Mouse (Mus musculus): ENCODE measurements around the gene Ephb3. TPM values are rescaled to one million over a fixed set of nuclear protein-coding genes. Genes with fewer than 3 reads are reported as not detected.

Ephb3 gene
- total RNA-seq, 2 experiments from 2014 or later, result 8.4 to 11.7 TPM

GRCm38 (mm10) chr16:21202731-21203130 lies 1.8 kb upstream of the Ephb3 start:
- no peak for DNase-seq
- intact Hi-C loops (cut with DNase I), result no loop called here

GRCm38 (mm10) chr16:21205093-21205886 lies 735 bp downstream of the Ephb3 start:
- intact Hi-C loops (cut with DNase I), result loop anchor here (2.0 kb wide), 1 partner anchor 90 kb away; no protein-coding TSS in a partner anchor
- no peak for DNase-seq

GRCm38 (mm10) chr16:21208001-21208565 lies 3.5 kb downstream of the Ephb3 start:
- no peak for DNase-seq
- intact Hi-C loops (cut with DNase I), result no loop called here

- intact Hi-C loops (cut with DNase I), result no loop called here
- no peak for DNase-seq
These were observed 4.7 kb downstream of the Ephb3 start for GRCm38 (mm10) chr16:21209290-21209689.

GRCm38 (mm10) chr16:21210204-21210603 lies 5.6 kb downstream of the Ephb3 start:
- intact Hi-C loops (cut with DNase I), result no loop called here

GRCm38 (mm10) chr16:21210667-21211338 lies 6.2 kb downstream of the Ephb3 start:
- DNase-seq, result peak; percentile 84 to 89
- intact Hi-C loops (cut with DNase I), result no loop called here

More at GRCm38 (mm10) chr16:21210204-21210603, 5.6 kb downstream of the Ephb3 start:
- DNase-seq, result no peak

- peak in 1 of 2 experiments; percentile 40 for DNase-seq
- intact Hi-C loops (cut with DNase I), result no loop called here
These were observed 6.9 kb downstream of the Ephb3 start for GRCm38 (mm10) chr16:21211501-21211900.

- no peak for DNase-seq
- intact Hi-C loops (cut with DNase I), result no loop called here
These were observed 7.8 kb downstream of the Ephb3 start for GRCm38 (mm10) chr16:21212369-21212768.

GRCm38 (mm10) chr16:21213939-21214338 lies 9.4 kb downstream of the Ephb3 start:
- intact Hi-C loops (cut with DNase I), result no loop called here
- DNase-seq, result no peak

GRCm38 (mm10) chr16:21214803-21215202 lies 10.2 kb downstream of the Ephb3 start:
- intact Hi-C loops (cut with DNase I), result no loop called here
- no peak for DNase-seq

GRCm38 (mm10) chr16:21216047-21216446 lies 11.5 kb downstream of the Ephb3 start:
- peak in 1 of 2 experiments; percentile 46 for DNase-seq
- intact Hi-C loops (cut with DNase I), result no loop called here

GRCm38 (mm10) chr16:21217233-21217632 lies 12.7 kb downstream of the Ephb3 start:
- intact Hi-C loops (cut with DNase I), result no loop called here
- no peak for DNase-seq

GRCm38 (mm10) chr16:21219656-21220055 lies 15.1 kb downstream of the Ephb3 start:
- intact Hi-C loops (cut with DNase I), result no loop called here
- DNase-seq, result no peak

GRCm38 (mm10) chr16:21223038-21223437 lies 18.5 kb downstream of the Ephb3 start:
- DNase-seq, result no peak
- intact Hi-C loops (cut with DNase I), result no loop called here

GRCm38 (mm10) chr16:21224648-21225240 lies 20.2 kb downstream of the Ephb3 start:
- intact Hi-C loops (cut with DNase I), result no loop called here
- no peak for DNase-seq

GRCm38 (mm10) chr16:21226629-21227028 lies 22.1 kb downstream of the Ephb3 start:
- no peak for DNase-seq
- intact Hi-C loops (cut with DNase I), result no loop called here

GRCm38 (mm10) chr16:21235135-21235534 lies 30.6 kb downstream of the Ephb3 start:
- no peak for DNase-seq
- intact Hi-C loops (cut with DNase I), result no loop called here

- intact Hi-C loops (cut with DNase I), result no loop called here
- DNase-seq, result peak in 1 of 2 experiments; percentile 51
These were observed 34.2 kb downstream of the Ephb3 start for GRCm38 (mm10) chr16:21238722-21239121.

- no peak for DNase-seq
- intact Hi-C loops (cut with DNase I), result no loop called here
These were observed 36.0 kb downstream of the Ephb3 start for GRCm38 (mm10) chr16:21240547-21240946.

GRCm38 (mm10) chr16:21241030-21241429 lies 36.5 kb downstream of the Ephb3 start:
- no peak for DNase-seq
- intact Hi-C loops (cut with DNase I), result no loop called here

- intact Hi-C loops (cut with DNase I), result no loop called here
- no peak for DNase-seq
These were observed 38.4 kb downstream of the Ephb3 start for GRCm38 (mm10) chr16:21242946-21243345.
